Mouse (Mus musculus): ENCODE data around the gene Hoxb4. TPM values are rescaled to one million over a fixed set of nuclear protein-coding genes. Genes with fewer than 3 reads are reported as not detected.

Gene Hoxb4
- polyA plus RNA-seq, 1 experiment from 2014 or later: not detected

GRCm38 (mm10) chr11:96278324-96278723, 39.7 kb upstream of the Hoxb4 start:
- ATAC-seq: no peak
- Histone ChIP-seq H3K27ac (ENCODE audit: low read length) (no peak overlapping the region), H3K27me3 (ENCODE audit: control insufficient read depth, insufficient read depth, low read depth, low read length) (peaks cover 79% of the 10 kb centered on the region), H3K9ac (ENCODE audit: low read depth, low read length) (no peak overlapping the region), H3K4me2 (ENCODE audit: low read length) (no peak overlapping the region), H3K4me3 (ENCODE audit: low read depth, low read length) (no peak overlapping the region), H3K9me3 (replicated peaks; ENCODE audit: control insufficient read depth, low read length, poor library complexity, severe bottlenecking) (no peaks in the 10 kb centered on the region), H3K36me3 (ENCODE audit: control insufficient read depth, insufficient read depth, low read length) (no peaks in the 10 kb centered on the region), H3K4me1 (ENCODE audit: control insufficient read depth, insufficient read depth, low read length) (no peaks in the 10 kb centered on the region)
- WGBS: 20% methylated on average over 13 of the region's 14 CpGs

GRCm38 (mm10) chr11:96278773-96279172, 39.3 kb upstream of the Hoxb4 start:
- no peak for ATAC-seq
- H3K27me3 ChIP-seq (ENCODE audit: control insufficient read depth, insufficient read depth, low read depth, low read length): peaks cover 79% of the 10 kb centered on the region
- H3K4me2 ChIP-seq (ENCODE audit: low read length): no peak overlapping the region
- no peak overlapping the region for H3K4me3 ChIP-seq (ENCODE audit: low read depth, low read length)
- H3K36me3 ChIP-seq (ENCODE audit: control insufficient read depth, insufficient read depth, low read length): no peaks in the 10 kb centered on the region
- H3K9me3 ChIP-seq (replicated peaks; ENCODE audit: control insufficient read depth, low read length, poor library complexity, severe bottlenecking): no peaks in the 10 kb centered on the region
- no peaks in the 10 kb centered on the region for H3K4me1 ChIP-seq (ENCODE audit: control insufficient read depth, insufficient read depth, low read length)
- H3K27ac ChIP-seq (ENCODE audit: low read length): no peak overlapping the region
- H3K9ac ChIP-seq (ENCODE audit: low read depth, low read length): no peak overlapping the region
- under 1% methylated on average over 9 of the region's 9 CpGs for WGBS

GRCm38 (mm10) chr11:96279421-96280233, 38.4 kb upstream of the Hoxb4 start:
- Histone ChIP-seq H3K4me2 (ENCODE audit: low read length) (no peak overlapping the region), H3K4me1 (ENCODE audit: control insufficient read depth, insufficient read depth, low read length) (peaks cover 4% of the 10 kb centered on the region; the same call in 1 of the 2 replicates), H3K27ac (ENCODE audit: low read length) (no peak overlapping the region), H3K4me3 (ENCODE audit: low read depth, low read length) (no peak overlapping the region), H3K27me3 (ENCODE audit: control insufficient read depth, insufficient read depth, low read depth, low read length) (peaks cover 78% of the 10 kb centered on the region), H3K36me3 (ENCODE audit: control insufficient read depth, insufficient read depth, low read length) (no peaks in the 10 kb centered on the region), H3K9me3 (replicated peaks; ENCODE audit: control insufficient read depth, low read length, poor library complexity, severe bottlenecking) (no peaks in the 10 kb centered on the region), H3K9ac (ENCODE audit: low read depth, low read length) (no peak overlapping the region)
- 4% methylated on average over 31 of the region's 31 CpGs for WGBS
- ATAC-seq: no peak

- no peak for ATAC-seq
- no peak overlapping the region for H3K9ac ChIP-seq (ENCODE audit: low read depth, low read length)
- H3K4me1 ChIP-seq (ENCODE audit: control insufficient read depth, insufficient read depth, low read length): peaks cover 4% of the 10 kb centered on the region; the same call in 1 of the 2 replicates
- H3K36me3 ChIP-seq (ENCODE audit: control insufficient read depth, insufficient read depth, low read length): no peaks in the 10 kb centered on the region
- H3K27ac ChIP-seq (ENCODE audit: low read length): no peak overlapping the region
- no peak overlapping the region for H3K4me2 ChIP-seq (ENCODE audit: low read length)
- whole genome bisulfite sequencing: 5% methylated on average over 8 of the region's 8 CpGs
- no peak overlapping the region for H3K4me3 ChIP-seq (ENCODE audit: low read depth, low read length)
- H3K9me3 ChIP-seq (replicated peaks; ENCODE audit: control insufficient read depth, low read length, poor library complexity, severe bottlenecking): no peaks in the 10 kb centered on the region
- peaks cover 75% of the 10 kb centered on the region for H3K27me3 ChIP-seq (ENCODE audit: control insufficient read depth, insufficient read depth, low read depth, low read length)
Measured at GRCm38 (mm10) chr11:96280399-96281378, 37.4 kb upstream of the Hoxb4 start.

- WGBS: 5% methylated on average over 18 of the region's 18 CpGs
- no peak overlapping the region for H3K4me3 ChIP-seq (ENCODE audit: low read depth, low read length)
- H3K9me3 ChIP-seq (replicated peaks; ENCODE audit: control insufficient read depth, low read length, poor library complexity, severe bottlenecking): no peaks in the 10 kb centered on the region
- H3K36me3 ChIP-seq (ENCODE audit: control insufficient read depth, insufficient read depth, low read length): no peaks in the 10 kb centered on the region
- H3K4me2 ChIP-seq (ENCODE audit: low read length): no peak overlapping the region
- no peak overlapping the region for H3K9ac ChIP-seq (ENCODE audit: low read depth, low read length)
- peaks cover 75% of the 10 kb centered on the region for H3K27me3 ChIP-seq (ENCODE audit: control insufficient read depth, insufficient read depth, low read depth, low read length)
- no peak for ATAC-seq
- H3K27ac ChIP-seq (ENCODE audit: low read length): no peak overlapping the region
- H3K4me1 ChIP-seq (ENCODE audit: control insufficient read depth, insufficient read depth, low read length): peaks cover 4% of the 10 kb centered on the region; the same call in 1 of the 2 replicates
Measured at GRCm38 (mm10) chr11:96281396-96281795, 36.7 kb upstream of the Hoxb4 start.

GRCm38 (mm10) chr11:96281855-96282570, 36.1 kb upstream of the Hoxb4 start, which contains the start of gene Hoxb8:
Gene Hoxb8 (plus strand): TSS chr11:96281905.
- Histone ChIP-seq H3K36me3 (ENCODE audit: control insufficient read depth, insufficient read depth, low read length) (no peaks in the 10 kb centered on the region), H3K27ac (ENCODE audit: low read length) (no peak within 1 kb of the TSS), H3K4me3 (ENCODE audit: low read depth, low read length) (no peak within 1 kb of the TSS), H3K9me3 (replicated peaks; ENCODE audit: control insufficient read depth, low read length, poor library complexity, severe bottlenecking) (no peaks in the 10 kb centered on the region), H3K9ac (ENCODE audit: low read depth, low read length) (no peak within 1 kb of the TSS), H3K4me2 (ENCODE audit: low read length) (no peak within 1 kb of the TSS), H3K4me1 (ENCODE audit: control insufficient read depth, insufficient read depth, low read length) (peaks cover 4% of the 10 kb centered on the region; the same call in 1 of the 2 replicates), H3K27me3 (ENCODE audit: control insufficient read depth, insufficient read depth, low read depth, low read length) (peaks cover 75% of the 10 kb centered on the region)
- no peak for ATAC-seq
- WGBS: 2% methylated on average over 27 of the region's 27 CpGs

GRCm38 (mm10) chr11:96282795-96283430, 35.2 kb upstream of the Hoxb4 start:
- under 1% methylated on average over 49 of the region's 49 CpGs for WGBS
- Histone ChIP-seq H3K36me3 (ENCODE audit: control insufficient read depth, insufficient read depth, low read length) (no peaks in the 10 kb centered on the region), H3K4me2 (ENCODE audit: low read length) (no peak overlapping the region), H3K27ac (ENCODE audit: low read length) (no peak overlapping the region), H3K4me1 (ENCODE audit: control insufficient read depth, insufficient read depth, low read length) (peaks cover 4% of the 10 kb centered on the region; the same call in 1 of the 2 replicates), H3K9ac (ENCODE audit: low read depth, low read length) (no peak overlapping the region), H3K9me3 (replicated peaks; ENCODE audit: control insufficient read depth, low read length, poor library complexity, severe bottlenecking) (no peaks in the 10 kb centered on the region), H3K27me3 (ENCODE audit: control insufficient read depth, insufficient read depth, low read depth, low read length) (peaks cover 75% of the 10 kb centered on the region), H3K4me3 (ENCODE audit: low read depth, low read length) (no peak overlapping the region)
- no peak for ATAC-seq

GRCm38 (mm10) chr11:96284041-96284749, 33.9 kb upstream of the Hoxb4 start:
- H3K27me3 ChIP-seq (ENCODE audit: control insufficient read depth, insufficient read depth, low read depth, low read length): peaks cover 75% of the 10 kb centered on the region
- peaks cover 4% of the 10 kb centered on the region; the same call in 1 of the 2 replicates for H3K4me1 ChIP-seq (ENCODE audit: control insufficient read depth, insufficient read depth, low read length)
- no peak overlapping the region for H3K9ac ChIP-seq (ENCODE audit: low read depth, low read length)
- peak overlapping the region; percentile 23 for H3K4me2 ChIP-seq (ENCODE audit: low read length)
- H3K27ac ChIP-seq (ENCODE audit: low read length): no peak overlapping the region
- H3K4me3 ChIP-seq (ENCODE audit: low read depth, low read length): peak overlapping the region; percentile 14; the same call in 1 of the 2 replicates
- H3K36me3 ChIP-seq (ENCODE audit: control insufficient read depth, insufficient read depth, low read length): no peaks in the 10 kb centered on the region
- H3K9me3 ChIP-seq (replicated peaks; ENCODE audit: control insufficient read depth, low read length, poor library complexity, severe bottlenecking): no peaks in the 10 kb centered on the region
- WGBS: 0% methylated on average over 48 of the region's 49 CpGs
- ATAC-seq: no peak

All from midbrain, embryonic 16.5 days (tissue).